Mouse (Mus musculus) midbrain, embryonic 15.5 days (tissue): ENCODE data around the gene Asprv1. TPM values are rescaled to one million over a fixed set of nuclear protein-coding genes. Genes with fewer than 3 reads are reported as not detected.

ENCODE experiments used
- ATAC-seq: fragments of 200-750 bp; cut with Nextera tagmentation; replicated peaks from 2 replicates; pipeline ENCODE4 v1.8.0; 2017; ENCODE audit warnings: moderate TSS enrichment
- H3K27ac ChIP-seq: fragments of 300-500 bp; sonication (generic); 2 replicates; pipeline ENCODE4 v1.5.1; 2015; ENCODE audit warnings: mild to moderate bottlenecking, inconsistent platforms
- H3K27me3 ChIP-seq: fragments of 300-500 bp; sonication (generic); replicated peaks from 2 replicates; pipeline ENCODE4 v1.6.1; 2015; ENCODE audit warnings: inconsistent platforms
- H3K36me3 ChIP-seq: fragments of 300-500 bp; sonication (generic); replicated peaks from 2 replicates; pipeline ENCODE4 v1.6.1; 2015; ENCODE audit warnings: inconsistent platforms
- H3K4me1 ChIP-seq: fragments of 300-500 bp; sonication (generic); 2 replicates; pipeline ENCODE4 v1.6.1; 2015; ENCODE audit warnings: inconsistent platforms
- H3K4me2 ChIP-seq: fragments of 300-500 bp; sonication (generic); 2 replicates; pipeline ENCODE4 v1.6.1; 2015; ENCODE audit warnings: inconsistent platforms, mild to moderate bottlenecking, moderate library complexity
- H3K4me3 ChIP-seq: fragments of 300-500 bp; sonication (generic); 2 replicates; pipeline ENCODE4 v1.5.1; 2015; ENCODE audit warnings: mild to moderate bottlenecking, inconsistent platforms
- H3K9ac ChIP-seq: fragments of 300-500 bp; sonication (generic); 2 replicates; pipeline ENCODE4 v1.6.1; 2015; ENCODE audit warnings: mild to moderate bottlenecking, inconsistent platforms
- H3K9me3 ChIP-seq: fragments of 300-500 bp; sonication (generic); 2 replicates; pipeline ENCODE4 v1.6.1; 2016; ENCODE audit warnings: inconsistent platforms
- WGBS: fragments of 180-500 bp; shearing (Covaris S2); methylation state at CpG from one replicate; pipeline ENCODE4 v1.1.7; 2015; ENCODE audit warnings: mixed read lengths; 5-methylcytosine and 5-hydroxymethylcytosine counted together
- polyA plus RNA-seq: library from polyadenylated mRNA; unstranded; fragments of >200 nt; fragmentation: Nextera tagmentation; extraction: Ambion mirVana; gene quantifications from 2 replicates; pipeline ENCODE4 v1.2.1, GENCODE M21; 2015

Gene Asprv1
- polyA plus RNA-seq, 1 experiment from 2014 or later: 1.7 TPM

- 84% methylated on average over 17 of the region's 17 CpGs for WGBS
- no peaks in the 10 kb centered on the region for H3K9me3 ChIP-seq
- ATAC-seq: no peak
- no peak overlapping the region for H3K27ac ChIP-seq
- no peaks in the 10 kb centered on the region for H3K4me1 ChIP-seq
- no peak overlapping the region for H3K4me3 ChIP-seq
- no peaks in the 10 kb centered on the region for H3K27me3 ChIP-seq
- H3K9ac ChIP-seq: no peak overlapping the region
- H3K4me2 ChIP-seq: no peak overlapping the region
- no peaks in the 10 kb centered on the region for H3K36me3 ChIP-seq
Observed at GRCm38 (mm10) chr6:86595865-86596440, 32.0 kb upstream of the Asprv1 start.

- Histone ChIP-seq H3K4me1 (no peaks in the 10 kb centered on the region), H3K36me3 (no peaks in the 10 kb centered on the region), H3K27me3 (no peaks in the 10 kb centered on the region), H3K27ac (no peak overlapping the region), H3K9me3 (no peaks in the 10 kb centered on the region), H3K4me3 (no peak overlapping the region), H3K4me2 (no peak overlapping the region), H3K9ac (no peak overlapping the region)
- no peak; the same call in 1 of the 2 replicates for ATAC-seq
- 81% methylated on average over 5 of the region's 5 CpGs for WGBS
Observed at GRCm38 (mm10) chr6:86598742-86599193, 29.2 kb upstream of the Asprv1 start.

- no peak for ATAC-seq
- Histone ChIP-seq H3K9ac (no peak overlapping the region), H3K36me3 (no peaks in the 10 kb centered on the region), H3K27me3 (no peaks in the 10 kb centered on the region), H3K4me3 (no peak overlapping the region), H3K4me2 (no peak overlapping the region), H3K4me1 (no peaks in the 10 kb centered on the region), H3K27ac (no peak overlapping the region), H3K9me3 (no peaks in the 10 kb centered on the region)
- WGBS: 23% methylated on average over 4 of the region's 4 CpGs
Observed at GRCm38 (mm10) chr6:86599197-86599596, 28.8 kb upstream of the Asprv1 start.

- no peak for ATAC-seq
- no peak overlapping the region for H3K4me3 ChIP-seq
- no peak overlapping the region for H3K4me2 ChIP-seq
- no peaks in the 10 kb centered on the region for H3K4me1 ChIP-seq
- no peaks in the 10 kb centered on the region for H3K9me3 ChIP-seq
- H3K27ac ChIP-seq: no peak overlapping the region
- H3K36me3 ChIP-seq: no peaks in the 10 kb centered on the region
- 70% methylated on average over 6 of the region's 6 CpGs for WGBS
- H3K27me3 ChIP-seq: no peaks in the 10 kb centered on the region
- H3K9ac ChIP-seq: no peak overlapping the region
Observed at GRCm38 (mm10) chr6:86599951-86600414, 28.0 kb upstream of the Asprv1 start.

- no peaks in the 10 kb centered on the region for H3K4me1 ChIP-seq
- 71% methylated on average over 7 of the region's 7 CpGs for WGBS
- no peak for ATAC-seq
- no peaks in the 10 kb centered on the region for H3K9me3 ChIP-seq
- no peak overlapping the region for H3K27ac ChIP-seq
- H3K4me2 ChIP-seq: no peak overlapping the region
- H3K9ac ChIP-seq: no peak overlapping the region
- no peaks in the 10 kb centered on the region for H3K36me3 ChIP-seq
- no peaks in the 10 kb centered on the region for H3K27me3 ChIP-seq
- no peak overlapping the region for H3K4me3 ChIP-seq
Observed at GRCm38 (mm10) chr6:86605260-86605659, 22.7 kb upstream of the Asprv1 start.

- Histone ChIP-seq H3K27me3 (no peaks in the 10 kb centered on the region), H3K4me3 (no peak overlapping the region), H3K27ac (no peak overlapping the region), H3K4me2 (no peak overlapping the region), H3K9me3 (no peaks in the 10 kb centered on the region), H3K36me3 (no peaks in the 10 kb centered on the region), H3K4me1 (no peaks in the 10 kb centered on the region), H3K9ac (no peak overlapping the region)
- 80% methylated on average over 4 of the region's 4 CpGs for WGBS
- no peak for ATAC-seq
Observed at GRCm38 (mm10) chr6:86606289-86606688, 21.7 kb upstream of the Asprv1 start.

- Histone ChIP-seq H3K9ac (no peak overlapping the region), H3K4me1 (no peaks in the 10 kb centered on the region), H3K36me3 (no peaks in the 10 kb centered on the region), H3K4me2 (no peak overlapping the region), H3K27me3 (no peaks in the 10 kb centered on the region), H3K27ac (no peak overlapping the region), H3K9me3 (no peaks in the 10 kb centered on the region), H3K4me3 (no peak overlapping the region)
- WGBS: 80% methylated on average over 6 of the region's 6 CpGs
- no peak for ATAC-seq
Observed at GRCm38 (mm10) chr6:86607471-86607870, 20.5 kb upstream of the Asprv1 start.

- no peak for ATAC-seq
- Histone ChIP-seq H3K9me3 (no peaks in the 10 kb centered on the region), H3K4me1 (no peaks in the 10 kb centered on the region), H3K27me3 (no peaks in the 10 kb centered on the region), H3K36me3 (no peaks in the 10 kb centered on the region), H3K4me2 (no peak overlapping the region), H3K9ac (no peak overlapping the region), H3K27ac (no peak overlapping the region), H3K4me3 (no peak overlapping the region)
- 93% methylated on average over 6 of the region's 6 CpGs for WGBS
Observed at GRCm38 (mm10) chr6:86609235-86609634, 18.7 kb upstream of the Asprv1 start.

- H3K4me1 ChIP-seq: no peaks in the 10 kb centered on the region
- no peaks in the 10 kb centered on the region for H3K27me3 ChIP-seq
- H3K36me3 ChIP-seq: no peaks in the 10 kb centered on the region
- ATAC-seq: no peak
- H3K9ac ChIP-seq: no peak overlapping the region
- no peak overlapping the region for H3K4me2 ChIP-seq
- no peak overlapping the region for H3K4me3 ChIP-seq
- H3K27ac ChIP-seq: no peak overlapping the region
- 71% methylated on average over 5 of the region's 5 CpGs for WGBS
- no peaks in the 10 kb centered on the region for H3K9me3 ChIP-seq
Observed at GRCm38 (mm10) chr6:86610714-86611113, 17.2 kb upstream of the Asprv1 start.

GRCm38 (mm10) chr6:86615301-86615700, 12.7 kb upstream of the Asprv1 start:
- Histone ChIP-seq H3K4me3 (no peak overlapping the region), H3K9me3 (no peaks in the 10 kb centered on the region), H3K27ac (no peak overlapping the region), H3K4me1 (no peaks in the 10 kb centered on the region), H3K9ac (no peak overlapping the region), H3K4me2 (no peak overlapping the region), H3K27me3 (no peaks in the 10 kb centered on the region), H3K36me3 (no peaks in the 10 kb centered on the region)
- ATAC-seq: no peak
- WGBS: 89% methylated on average over 4 of the region's 4 CpGs

GRCm38 (mm10) chr6:86623201-86623600, 4.8 kb upstream of the Asprv1 start:
- 85% methylated on average over 4 of the region's 4 CpGs for WGBS
- no peaks in the 10 kb centered on the region for H3K36me3 ChIP-seq
- ATAC-seq: no peak
- H3K27ac ChIP-seq: no peak overlapping the region
- H3K4me2 ChIP-seq: no peak overlapping the region
- H3K9me3 ChIP-seq: no peaks in the 10 kb centered on the region
- H3K27me3 ChIP-seq: no peaks in the 10 kb centered on the region
- H3K9ac ChIP-seq: no peak overlapping the region
- no peaks in the 10 kb centered on the region for H3K4me1 ChIP-seq
- H3K4me3 ChIP-seq: no peak overlapping the region

GRCm38 (mm10) chr6:86624074-86625030, 3.6 kb upstream of the Asprv1 start:
- ATAC-seq: no peak
- WGBS: 73% methylated on average over 18 of the region's 18 CpGs
- H3K27ac ChIP-seq: no peak overlapping the region
- H3K4me2 ChIP-seq: no peak overlapping the region
- no peak overlapping the region for H3K4me3 ChIP-seq
- no peaks in the 10 kb centered on the region for H3K27me3 ChIP-seq
- H3K36me3 ChIP-seq: no peaks in the 10 kb centered on the region
- H3K9me3 ChIP-seq: no peaks in the 10 kb centered on the region
- no peak overlapping the region for H3K9ac ChIP-seq
- H3K4me1 ChIP-seq: no peaks in the 10 kb centered on the region
